Mouse (Mus musculus) intestine, embryonic 14.5 days (tissue): ENCODE results near the gene Aktip. TPM values are rescaled to one million over a fixed set of nuclear protein-coding genes. Genes with fewer than 3 reads are reported as not detected.

Experiments used
- ATAC-seq: fragments of 200-750 bp; cut with Nextera tagmentation; replicated peaks from 2 replicates; pipeline ENCODE4 v1.8.0; 2017; ENCODE audit warnings: low read depth, moderate number of reproducible peaks, moderate TSS enrichment, moderate library complexity; ENCODE audit not compliant: low FRiP score, low TSS enrichment
- DNase-seq: peaks from one replicate; pipeline ENCODE4 v3.0.0-alpha.2; 2018; ENCODE audit warnings: low spot score
- H3K27ac ChIP-seq: fragments of 300-500 bp; sonication (generic); 2 replicates; pipeline ENCODE4 v1.5.1; 2014; ENCODE audit warnings: low read depth, mild to moderate bottlenecking, control low read depth
- H3K27me3 ChIP-seq: fragments of 300-500 bp; sonication (generic); replicated peaks from 2 replicates; pipeline ENCODE4 v1.6.1; 2014; ENCODE audit warnings: low read length, control low read depth; ENCODE audit not compliant: control insufficient read depth, insufficient read depth
- H3K36me3 ChIP-seq: fragments of 300-500 bp; sonication (generic); 2 replicates; pipeline ENCODE4 v1.6.1; 2014; ENCODE audit warnings: low read length, control low read depth; ENCODE audit not compliant: control insufficient read depth, insufficient read depth
- H3K4me1 ChIP-seq: fragments of 300-500 bp; sonication (generic); replicated peaks from 2 replicates; pipeline ENCODE4 v1.6.1; 2014; ENCODE audit warnings: low read length, control low read depth, mixed read lengths; ENCODE audit not compliant: control insufficient read depth, insufficient read depth
- H3K4me2 ChIP-seq: fragments of 300-500 bp; sonication (generic); 2 replicates; pipeline ENCODE4 v1.6.1; 2014; ENCODE audit warnings: low read length
- H3K4me3 ChIP-seq: fragments of 300-500 bp; sonication (generic); 2 replicates; pipeline ENCODE4 v1.5.1; 2014; ENCODE audit warnings: low read depth, low read length, control low read depth, mixed read lengths
- H3K9ac ChIP-seq: fragments of 300-500 bp; sonication (generic); 2 replicates; pipeline ENCODE4 v1.6.1; 2014; ENCODE audit warnings: mild to moderate bottlenecking, low read length
- H3K9me3 ChIP-seq: fragments of 300-500 bp; sonication (generic); 2 replicates; pipeline ENCODE4 v1.6.1; 2016; ENCODE audit warnings: low read length, control low read depth; ENCODE audit not compliant: control insufficient read depth
- WGBS: fragments of 180-500 bp; shearing (Covaris S2); extraction: QIAGEN DNeasy Blood & Tissue Kit; methylation state at CpG from one replicate; pipeline ENCODE4 v1.1.7; 2014; 5-methylcytosine and 5-hydroxymethylcytosine counted together
- polyA plus RNA-seq: library from polyadenylated mRNA; unstranded; fragments of >200 nt; fragmentation: Nextera tagmentation; extraction: Ambion mirVana; gene quantifications from 2 replicates; pipeline ENCODE4 v1.2.1, GENCODE M21; 2014

The Aktip gene
- polyA plus RNA-seq, 1 experiment from 2014 or later: 48.6 TPM

DNA sequence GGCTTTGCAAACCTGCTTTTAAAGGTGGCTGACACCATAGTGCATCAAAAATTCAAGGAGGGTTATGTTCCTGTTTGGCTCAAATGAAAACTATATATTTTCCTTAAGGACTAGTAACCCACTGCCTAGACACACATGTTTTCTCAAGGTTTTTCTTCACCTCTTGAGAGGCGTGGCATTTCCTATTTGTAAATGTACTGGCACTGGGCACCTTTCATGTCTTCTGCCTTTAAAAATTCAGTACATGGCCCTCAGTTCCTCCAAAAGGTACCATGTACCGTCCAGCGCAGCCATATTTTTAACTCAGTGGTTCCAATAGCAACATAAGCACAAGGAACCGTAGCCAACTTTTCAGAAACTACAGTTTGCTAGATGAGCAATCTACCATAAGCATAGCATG is 67.0 kb downstream of the Aktip start:
- Histone ChIP-seq H3K4me3 (peak overlapping the region; percentile 88), H3K27me3 (no peaks in the 10 kb centered on the region), H3K36me3 (peaks cover 19% of the 10 kb centered on the region), H3K9ac (peak overlapping the region; percentile 63), H3K4me2 (peak overlapping the region; percentile 88), H3K4me1 (peaks cover 8% of the 10 kb centered on the region), H3K27ac (no peak overlapping the region), H3K9me3 (no peaks in the 10 kb centered on the region)
- 75% methylated on average over 4 of the region's 4 CpGs for WGBS
- no peak for ATAC-seq
- DNase-seq: no peak

DNA sequence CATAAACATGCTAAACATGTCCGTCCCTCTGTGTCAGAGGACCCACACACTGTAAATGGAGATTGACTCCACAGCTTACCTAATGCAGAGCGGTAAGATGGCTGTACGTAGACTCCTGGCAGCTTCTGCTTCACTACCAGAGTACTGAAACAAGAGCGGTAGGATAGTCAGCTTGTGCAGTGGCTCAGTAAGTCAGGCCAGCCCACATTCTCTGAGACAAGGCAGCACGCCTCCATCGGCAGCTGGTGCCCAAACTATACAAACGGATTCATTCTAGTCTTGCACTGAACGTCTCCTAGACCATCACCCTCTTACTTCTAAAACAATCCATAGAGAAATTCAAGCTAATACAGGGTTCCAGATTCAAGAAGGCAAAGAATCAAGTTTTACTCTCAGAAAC is 73.0 kb downstream of the Aktip start:
- Histone ChIP-seq H3K36me3 (peaks cover 75% of the 10 kb centered on the region), H3K4me3 (no peak overlapping the region), H3K4me1 (no peaks in the 10 kb centered on the region), H3K27ac (no peak overlapping the region), H3K27me3 (no peaks in the 10 kb centered on the region), H3K9ac (no peak overlapping the region), H3K9me3 (no peaks in the 10 kb centered on the region), H3K4me2 (no peak overlapping the region)
- 88% methylated on average over 8 of the region's 8 CpGs for WGBS
- ATAC-seq: no peak
- DNase-seq: no peak

DNA sequence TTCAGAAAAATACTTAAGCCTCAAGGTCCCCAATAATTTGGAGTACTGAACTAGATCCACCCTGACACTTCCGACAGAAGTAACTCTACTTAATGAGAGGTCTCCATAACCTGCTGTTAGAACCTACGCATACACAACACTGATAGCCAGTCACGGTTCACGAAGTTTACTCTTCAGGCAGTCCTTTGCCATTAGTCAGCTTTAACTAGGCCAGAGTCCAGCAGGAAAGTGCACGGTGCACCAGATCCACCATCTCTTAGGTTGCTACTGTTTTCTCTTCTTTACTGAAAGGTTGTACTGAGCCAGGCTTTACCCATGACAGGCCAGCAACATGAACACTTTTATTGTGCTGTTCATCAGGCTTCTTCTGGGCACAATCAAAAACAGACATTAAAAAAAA is 75.5 kb downstream of the Aktip start:
- 92% methylated on average over 5 of the region's 5 CpGs for WGBS
- H3K27me3 ChIP-seq: no peaks in the 10 kb centered on the region
- peaks cover 89% of the 10 kb centered on the region for H3K36me3 ChIP-seq
- H3K9me3 ChIP-seq: no peaks in the 10 kb centered on the region
- H3K4me3 ChIP-seq: no peak overlapping the region
- no peak for ATAC-seq
- no peak overlapping the region for H3K4me2 ChIP-seq
- no peak for DNase-seq
- no peak overlapping the region for H3K27ac ChIP-seq
- no peaks in the 10 kb centered on the region for H3K4me1 ChIP-seq
- no peak overlapping the region for H3K9ac ChIP-seq

DNA sequence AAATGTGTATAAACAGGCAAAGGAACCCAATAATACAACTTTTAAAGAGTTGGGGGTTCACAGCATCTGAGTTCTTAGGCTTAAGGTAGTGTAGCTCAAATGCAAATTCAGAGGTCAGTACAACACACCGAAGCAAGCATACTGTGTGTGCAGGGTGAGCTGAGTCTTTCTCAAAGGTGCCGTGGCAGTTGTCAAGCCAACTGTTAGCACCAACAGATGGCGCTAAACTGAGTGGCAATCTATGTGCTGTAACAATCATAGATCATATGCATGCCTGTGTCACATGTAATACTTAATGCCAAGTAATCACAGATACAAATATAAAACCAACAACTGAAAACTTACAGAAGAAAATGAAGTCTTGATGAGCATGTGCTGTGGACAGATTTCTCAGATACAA is 81.6 kb downstream of the Aktip start:
- WGBS: 78% methylated on average over 3 of the region's 3 CpGs
- ATAC-seq (no peak), DNase-seq (no peak)
- Histone ChIP-seq H3K4me3 (no peak overlapping the region), H3K4me1 (no peaks in the 10 kb centered on the region), H3K27me3 (no peaks in the 10 kb centered on the region), H3K27ac (no peak overlapping the region), H3K4me2 (no peak overlapping the region), H3K9me3 (no peaks in the 10 kb centered on the region), H3K36me3 (peaks cover 80% of the 10 kb centered on the region), H3K9ac (no peak overlapping the region)

DNA sequence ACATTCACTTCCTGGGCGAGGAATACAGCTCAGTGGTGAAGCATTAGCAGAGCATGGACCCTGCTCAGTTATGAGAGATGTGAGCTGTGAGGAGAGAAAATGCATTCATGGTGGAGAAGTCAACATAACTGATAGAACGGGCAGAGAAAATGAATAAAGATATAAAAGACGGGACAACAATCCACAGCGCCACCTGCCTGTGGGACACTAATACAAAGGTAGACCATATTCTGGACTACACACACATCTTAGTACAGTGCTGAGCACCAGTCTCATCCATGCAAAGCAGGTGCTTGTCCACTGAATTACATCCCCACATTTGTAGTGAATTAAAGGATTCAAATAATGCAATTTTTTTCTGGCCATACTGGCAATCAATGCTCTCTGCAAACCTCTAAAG is 82.2 kb downstream of the Aktip start:
- Histone ChIP-seq H3K36me3 (peaks cover 79% of the 10 kb centered on the region), H3K9ac (no peak overlapping the region), H3K9me3 (no peaks in the 10 kb centered on the region), H3K4me2 (no peak overlapping the region), H3K27me3 (no peaks in the 10 kb centered on the region), H3K4me1 (no peaks in the 10 kb centered on the region), H3K4me3 (no peak overlapping the region), H3K27ac (no peak overlapping the region)
- 92% methylated on average over 4 of the region's 4 CpGs for WGBS
- ATAC-seq (no peak), DNase-seq (no peak)

DNA sequence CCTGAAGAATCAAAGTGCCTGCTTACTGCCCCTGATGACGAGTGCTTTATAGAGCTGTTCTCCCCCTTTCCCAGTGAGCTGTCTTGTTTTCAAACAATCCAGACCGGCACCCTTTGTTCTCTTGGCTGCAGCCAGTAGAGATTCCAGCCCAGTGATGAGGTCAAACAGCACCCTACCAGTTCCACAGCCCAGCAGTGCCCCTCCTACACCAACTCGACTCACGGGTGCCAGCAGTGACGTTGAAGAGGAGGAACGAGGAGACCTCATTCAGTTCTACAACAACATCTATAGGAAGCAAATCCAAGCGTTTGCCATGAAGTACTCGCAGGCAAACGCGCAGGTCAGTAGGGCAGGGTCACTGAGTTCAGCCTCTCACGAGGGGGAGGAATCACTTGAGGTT is 84.9 kb downstream of the Aktip start:
- WGBS: 68% methylated on average over 11 of the region's 11 CpGs
- no peak for DNase-seq
- Histone ChIP-seq H3K9me3 (no peaks in the 10 kb centered on the region), H3K36me3 (peaks cover 71% of the 10 kb centered on the region), H3K9ac (no peak overlapping the region), H3K27me3 (no peaks in the 10 kb centered on the region), H3K4me2 (no peak overlapping the region), H3K27ac (no peak overlapping the region), H3K4me3 (no peak overlapping the region), H3K4me1 (no peaks in the 10 kb centered on the region)
- ATAC-seq: no peak

DNA sequence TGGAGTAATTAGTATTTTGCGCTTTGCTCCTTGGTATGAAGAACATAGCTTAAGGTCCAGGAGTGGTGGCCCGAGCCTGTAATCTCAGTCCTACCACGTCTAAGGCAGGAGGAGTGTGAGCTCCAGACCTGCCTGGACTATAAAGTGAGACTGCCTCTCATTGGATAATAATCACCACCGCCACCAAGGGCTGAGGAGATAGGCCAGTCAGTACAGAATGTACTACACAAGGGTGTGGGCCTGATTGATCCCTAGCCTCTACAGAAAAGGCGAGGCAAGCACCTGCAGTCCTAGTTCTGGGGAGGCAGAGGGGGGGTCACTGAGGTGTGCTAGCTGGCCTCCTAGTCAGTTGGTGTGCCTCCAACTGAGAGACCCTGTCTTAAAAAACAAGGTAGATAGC is 85.3 kb downstream of the Aktip start:
- H3K4me3 ChIP-seq: no peak overlapping the region
- H3K9ac ChIP-seq: no peak overlapping the region
- H3K4me2 ChIP-seq: no peak overlapping the region
- H3K27ac ChIP-seq: no peak overlapping the region
- no peak for ATAC-seq
- H3K36me3 ChIP-seq: peaks cover 67% of the 10 kb centered on the region
- no peak for DNase-seq
- WGBS: 87% methylated on average over 5 of the region's 5 CpGs
- no peaks in the 10 kb centered on the region for H3K27me3 ChIP-seq
- no peaks in the 10 kb centered on the region for H3K9me3 ChIP-seq
- H3K4me1 ChIP-seq: no peaks in the 10 kb centered on the region

DNA sequence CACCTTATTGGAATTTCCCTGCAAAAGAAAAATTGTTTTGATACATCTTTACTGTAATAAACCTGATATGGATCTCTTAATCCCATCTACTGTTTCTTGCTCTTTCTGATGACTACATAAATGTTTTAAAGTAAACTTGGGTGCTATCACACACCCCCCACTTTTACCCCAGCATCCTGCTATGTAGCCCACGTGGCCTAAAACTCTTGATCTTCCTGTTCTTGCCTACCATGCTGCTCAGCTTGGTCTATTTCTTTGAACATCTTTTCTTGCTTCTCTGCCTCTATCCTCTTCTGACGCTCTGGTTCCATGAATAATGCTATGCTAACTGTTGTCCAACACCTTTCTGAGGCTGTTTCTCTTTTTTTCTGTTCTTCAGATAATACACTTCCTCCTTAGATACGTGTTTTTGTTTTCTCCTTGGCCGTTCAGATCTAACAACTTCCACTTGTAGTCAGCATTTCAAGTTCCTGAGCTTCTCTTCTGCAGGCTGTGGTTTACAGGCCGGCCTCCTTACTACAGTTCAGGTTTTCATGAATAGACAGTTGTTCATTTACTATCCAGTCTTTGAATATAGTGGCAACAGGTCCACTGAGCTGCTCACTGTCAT is 87.8 kb downstream of the Aktip start:
- Histone ChIP-seq H3K4me2 (no peak overlapping the region), H3K4me3 (no peak overlapping the region), H3K9ac (no peak overlapping the region), H3K4me1 (no peaks in the 10 kb centered on the region), H3K27ac (no peak overlapping the region), H3K36me3 (peaks cover 57% of the 10 kb centered on the region), H3K9me3 (no peaks in the 10 kb centered on the region), H3K27me3 (no peaks in the 10 kb centered on the region)
- no peak for DNase-seq
- no peak for ATAC-seq
- 89% methylated on average over 5 of the region's 5 CpGs for WGBS

DNA sequence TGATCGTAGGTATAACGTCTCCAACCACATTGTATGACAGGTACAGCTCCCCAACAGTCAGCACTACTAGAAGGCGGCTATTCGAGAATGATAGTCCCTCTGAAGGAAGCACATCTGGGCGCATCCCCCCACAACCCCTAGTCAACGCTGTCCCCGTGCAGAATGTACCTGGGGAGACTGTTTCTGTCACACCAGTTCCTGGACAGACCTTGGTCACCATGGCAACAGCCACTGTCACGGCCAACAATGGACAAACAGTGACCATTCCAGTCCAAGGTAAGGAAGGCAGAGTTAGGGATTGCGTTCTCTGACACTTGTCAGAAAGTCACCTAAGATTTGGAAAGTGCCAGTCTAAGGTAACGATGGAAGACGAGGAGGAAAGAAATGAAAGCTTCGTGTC is 93.5 kb downstream of the Aktip start:
- Histone ChIP-seq H3K9me3 (no peaks in the 10 kb centered on the region), H3K4me1 (no peaks in the 10 kb centered on the region), H3K4me2 (no peak overlapping the region), H3K36me3 (peaks cover 39% of the 10 kb centered on the region), H3K27ac (no peak overlapping the region), H3K4me3 (no peak overlapping the region), H3K27me3 (no peaks in the 10 kb centered on the region), H3K9ac (no peak overlapping the region)
- ATAC-seq: no peak
- WGBS: 89% methylated on average over 12 of the region's 12 CpGs
- no peak for DNase-seq
